Mouse (Mus musculus): ENCODE measurements at regions not wholly inside any gene's neighbourhood (a gene's known extent, or its start where the extent isn't known, plus 50 kb on each side); places are given as distances from the start of the nearest gene placed in this dataset.

DNA sequence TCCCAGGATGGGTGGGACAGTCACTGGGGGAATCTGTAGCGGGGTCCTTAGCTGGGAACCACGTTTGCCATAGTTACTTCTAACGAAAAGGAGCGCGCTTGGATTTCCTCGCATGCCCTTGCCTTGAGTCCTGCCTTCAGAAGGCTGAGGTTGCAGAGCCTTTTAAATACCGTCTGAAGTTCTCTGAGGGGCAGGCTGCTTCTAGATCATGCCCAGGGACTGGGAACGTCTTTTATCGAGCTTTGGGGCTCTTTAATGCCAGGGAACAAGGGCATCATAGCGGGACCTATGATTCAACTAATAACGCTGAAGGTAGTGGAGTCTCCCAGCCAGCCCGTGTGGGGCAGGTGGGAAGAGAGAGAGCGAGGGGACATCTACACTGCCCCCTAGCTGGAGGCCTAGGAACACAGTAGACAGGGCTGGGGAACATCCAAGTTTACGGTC lies 369.1 kb downstream of the Vrk1 start:
- Histone ChIP-seq H3K9ac (replicated peaks; ENCODE audit: low read length) (no peak overlapping the region), H3K27me3 (ENCODE audit: insufficient read depth, low read length) (0 out of 2 replicates have a peak, but pooled peaks cover 4% of the 10 kb centered on the region), H3K36me3 (ENCODE audit: insufficient read depth, low read length) (no peaks in the 10 kb centered on the region), H3K4me2 (ENCODE audit: low read depth, low read length) (peak overlapping the region; percentile 53), H3K4me3 (ENCODE audit: low read length) (peak overlapping the region; percentile 24), H3K9me3 (ENCODE audit: low read length) (no peaks in the 10 kb centered on the region), H3K4me1 (ENCODE audit: insufficient read depth, low read length) (0 out of 2 replicates have a peak, but pooled peaks cover 4% of the 10 kb centered on the region), H3K27ac (no peak overlapping the region)
- 2% methylated on average over 14 of the region's 14 CpGs for WGBS
- TF ChIP-seq CTCF (IDR thresholded peaks at IDR 0.05; ENCODE audit: low read depth), result peak; percentile 77
- ATAC-seq, result peak; percentile 74; the same call in 1 of the 2 replicates
- peak; percentile 64 for DNase-seq (ENCODE audit: low spot score)

DNA sequence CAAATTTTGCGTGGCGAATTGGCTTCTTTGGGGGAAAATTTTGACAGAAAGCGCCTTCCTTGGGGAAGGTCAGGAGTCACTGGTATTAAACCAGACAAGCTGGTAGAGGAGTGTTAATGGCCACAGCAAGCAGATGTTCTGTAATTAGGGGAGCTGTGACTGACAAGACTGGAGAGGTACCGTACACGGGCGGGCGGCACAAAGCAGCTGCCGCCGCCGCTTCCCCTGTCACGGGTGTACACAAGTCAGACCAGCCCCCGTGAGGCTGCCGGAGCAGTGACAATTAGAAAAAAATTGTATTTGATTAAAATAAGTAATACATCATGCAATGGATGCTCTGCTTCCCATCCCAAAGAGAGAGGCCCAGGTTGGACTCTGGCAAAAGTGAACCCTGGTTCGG lies 369.8 kb downstream of the Vrk1 start:
- H3K9ac ChIP-seq (replicated peaks; ENCODE audit: low read length), result no peak overlapping the region

DNA sequence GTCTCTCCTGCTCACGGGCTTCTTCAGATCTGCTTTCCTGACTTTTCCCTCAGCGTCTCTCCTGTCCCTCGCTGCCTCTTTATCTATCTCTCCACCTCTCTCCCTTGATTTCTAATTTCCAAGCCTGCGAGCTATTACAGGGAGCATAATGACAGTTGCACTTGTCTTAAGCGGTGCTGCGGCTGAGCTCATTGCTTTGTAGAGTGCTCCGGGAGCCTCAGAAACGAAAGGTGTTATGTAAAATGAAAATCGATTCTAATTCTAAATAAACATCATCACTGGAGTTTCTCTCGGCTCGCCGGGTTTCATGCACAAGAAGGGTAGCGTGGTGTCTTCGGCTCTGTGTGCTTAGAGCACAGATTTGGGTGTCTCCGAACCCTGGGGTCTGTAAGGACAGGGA lies 371.8 kb downstream of the Vrk1 start:
- H3K27me3 ChIP-seq (ENCODE audit: insufficient read depth, low read length), result 0 out of 2 replicates have a peak, but pooled peaks cover 4% of the 10 kb centered on the region
- WGBS, result 69% methylated on average over 15 of the region's 15 CpGs
- no peak overlapping the region for H3K4me3 ChIP-seq (ENCODE audit: low read length)
- H3K27ac ChIP-seq, result no peak overlapping the region
- no peak for TF ChIP-seq CTCF (IDR thresholded peaks at IDR 0.05; ENCODE audit: low read depth)
- DNase-seq (ENCODE audit: low spot score) (no peak), ATAC-seq (no peak)
- no peaks in the 10 kb centered on the region for H3K36me3 ChIP-seq (ENCODE audit: insufficient read depth, low read length)
- H3K9me3 ChIP-seq (ENCODE audit: low read length), result no peaks in the 10 kb centered on the region
- no peak overlapping the region for H3K4me2 ChIP-seq (ENCODE audit: low read depth, low read length)
- H3K4me1 ChIP-seq (ENCODE audit: insufficient read depth, low read length), result 0 out of 2 replicates have a peak, but pooled peaks cover 4% of the 10 kb centered on the region
- H3K9ac ChIP-seq (replicated peaks; ENCODE audit: low read length), result no peak overlapping the region

More for the DNA sequence above, 369.8 kb downstream of the Vrk1 start:
- Histone ChIP-seq H3K9me3 (ENCODE audit: low read length) (no peaks in the 10 kb centered on the region), H3K4me1 (ENCODE audit: insufficient read depth, low read length) (0 out of 2 replicates have a peak, but pooled peaks cover 4% of the 10 kb centered on the region), H3K36me3 (ENCODE audit: insufficient read depth, low read length) (no peaks in the 10 kb centered on the region), H3K4me3 (ENCODE audit: low read length) (no peak overlapping the region), H3K27me3 (ENCODE audit: insufficient read depth, low read length) (0 out of 2 replicates have a peak, but pooled peaks cover 4% of the 10 kb centered on the region), H3K27ac (no peak overlapping the region), H3K4me2 (ENCODE audit: low read depth, low read length) (no peak overlapping the region)
- WGBS, result 47% methylated on average over 14 of the region's 14 CpGs
- DNase-seq (ENCODE audit: low spot score) (no peak), ATAC-seq (no peak)
- no peak for TF ChIP-seq CTCF (IDR thresholded peaks at IDR 0.05; ENCODE audit: low read depth)

DNA sequence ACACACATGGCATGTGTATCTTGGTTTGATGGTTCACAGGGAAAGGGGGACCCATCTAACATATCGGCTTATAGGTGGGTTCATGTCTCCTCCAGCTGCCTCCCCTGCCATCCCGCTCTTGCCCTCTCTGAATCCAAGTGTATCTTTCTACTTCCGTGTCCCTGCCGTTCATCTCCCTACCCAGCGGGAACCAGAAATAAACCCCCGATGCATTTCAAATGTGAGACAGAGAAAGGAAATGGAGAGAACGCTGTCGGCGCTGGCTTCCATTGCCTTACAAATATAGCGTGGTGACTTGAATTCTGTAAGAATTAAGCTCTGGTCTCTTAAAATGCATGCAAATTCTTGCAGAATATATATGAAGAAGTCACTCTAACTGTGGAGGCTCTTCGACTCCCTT lies 379.2 kb downstream of the Vrk1 start:
- WGBS, result 89% methylated on average over 11 of the region's 11 CpGs
- Histone ChIP-seq H3K4me3 (ENCODE audit: low read length) (no peak overlapping the region), H3K27me3 (ENCODE audit: insufficient read depth, low read length) (no peaks in the 10 kb centered on the region), H3K27ac (no peak overlapping the region), H3K4me1 (ENCODE audit: insufficient read depth, low read length) (no peaks in the 10 kb centered on the region), H3K9me3 (ENCODE audit: low read length) (no peaks in the 10 kb centered on the region), H3K4me2 (ENCODE audit: low read depth, low read length) (no peak overlapping the region), H3K36me3 (ENCODE audit: insufficient read depth, low read length) (no peaks in the 10 kb centered on the region), H3K9ac (replicated peaks; ENCODE audit: low read length) (no peak overlapping the region)
- ATAC-seq (no peak), DNase-seq (ENCODE audit: low spot score) (no peak)
- no peak for TF ChIP-seq CTCF (IDR thresholded peaks at IDR 0.05; ENCODE audit: low read depth)

DNA sequence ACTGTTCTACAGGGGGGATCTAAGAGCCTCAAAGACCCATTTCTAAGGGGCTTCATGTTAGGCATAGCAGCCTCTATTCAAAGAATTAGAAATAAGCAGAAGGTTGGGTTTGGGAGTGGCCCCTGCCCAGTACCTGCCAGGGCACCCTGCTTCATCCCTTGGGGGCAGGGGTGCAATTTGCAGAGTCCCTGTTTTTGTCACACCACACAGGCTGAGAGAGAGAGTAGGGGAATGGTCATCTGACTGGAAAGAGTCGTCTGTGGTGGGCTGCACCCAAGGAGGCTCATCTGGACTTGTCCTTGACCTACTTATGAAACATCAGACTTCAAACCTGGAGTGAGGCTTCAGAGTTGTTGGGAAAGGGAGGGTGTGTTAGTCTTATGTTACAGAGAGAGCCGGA lies 382.3 kb downstream of the Vrk1 start:
- Histone ChIP-seq H3K4me2 (ENCODE audit: low read depth, low read length) (no peak overlapping the region), H3K4me3 (ENCODE audit: low read length) (no peak overlapping the region), H3K9ac (replicated peaks; ENCODE audit: low read length) (no peak overlapping the region), H3K27me3 (ENCODE audit: insufficient read depth, low read length) (no peaks in the 10 kb centered on the region), H3K4me1 (ENCODE audit: insufficient read depth, low read length) (no peaks in the 10 kb centered on the region), H3K27ac (no peak overlapping the region), H3K36me3 (ENCODE audit: insufficient read depth, low read length) (no peaks in the 10 kb centered on the region), H3K9me3 (ENCODE audit: low read length) (no peaks in the 10 kb centered on the region)
- TF ChIP-seq CTCF (IDR thresholded peaks at IDR 0.05; ENCODE audit: low read depth), result no peak
- DNase-seq (ENCODE audit: low spot score) (no peak), ATAC-seq (no peak)
- 84% methylated on average over 2 of the region's 2 CpGs for WGBS

DNA sequence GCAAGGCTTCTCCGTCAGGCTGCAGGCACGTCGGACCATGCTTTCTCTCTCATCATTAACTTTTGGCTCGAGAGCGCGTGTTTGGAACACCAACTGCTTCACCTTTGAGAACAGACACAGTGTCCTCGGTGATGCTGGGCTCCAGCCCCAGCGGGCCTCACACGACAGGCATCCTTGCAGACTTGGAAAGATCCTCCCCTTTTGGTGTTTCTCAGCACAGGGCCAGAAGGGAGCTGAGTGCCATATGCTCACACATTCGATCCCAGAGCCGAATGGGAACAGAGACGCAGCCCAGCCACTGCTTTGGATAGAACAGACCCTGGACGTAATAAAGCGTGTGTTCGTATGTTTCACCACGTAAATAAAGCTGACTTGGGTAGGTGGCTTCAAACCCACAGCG lies 389.1 kb downstream of the Vrk1 start:
- Histone ChIP-seq H3K9ac (replicated peaks; ENCODE audit: low read length) (no peak overlapping the region), H3K4me3 (ENCODE audit: low read length) (no peak overlapping the region), H3K9me3 (ENCODE audit: low read length) (no peaks in the 10 kb centered on the region), H3K4me2 (ENCODE audit: low read depth, low read length) (no peak overlapping the region), H3K36me3 (ENCODE audit: insufficient read depth, low read length) (no peaks in the 10 kb centered on the region), H3K27me3 (ENCODE audit: insufficient read depth, low read length) (no peaks in the 10 kb centered on the region), H3K4me1 (ENCODE audit: insufficient read depth, low read length) (no peaks in the 10 kb centered on the region), H3K27ac (no peak overlapping the region)
- no peak for TF ChIP-seq CTCF (IDR thresholded peaks at IDR 0.05; ENCODE audit: low read depth)
- DNase-seq (ENCODE audit: low spot score), result no peak
- WGBS, result 68% methylated on average over 17 of the region's 17 CpGs
- no peak for ATAC-seq

DNA sequence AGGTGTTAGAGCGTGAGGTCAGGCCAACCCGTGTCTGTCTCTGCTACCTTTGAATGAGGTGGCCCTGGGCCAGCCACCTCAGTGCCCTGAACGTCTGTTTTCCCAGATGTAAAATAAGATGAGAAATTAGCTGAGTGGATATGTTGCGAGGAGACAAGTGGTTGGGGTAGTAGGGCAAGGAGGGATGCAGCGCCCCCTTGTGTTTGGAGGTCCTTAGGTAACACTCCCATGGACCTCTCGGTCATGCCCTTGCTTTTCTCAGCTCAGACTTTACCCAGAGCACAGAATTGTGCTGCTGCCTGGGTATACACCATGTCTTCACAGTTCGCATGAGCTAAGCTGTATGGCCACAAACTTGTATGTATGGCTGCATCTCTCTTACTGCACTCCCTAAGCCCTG lies 401.0 kb downstream of the Vrk1 start:
- Histone ChIP-seq H3K9ac (replicated peaks; ENCODE audit: low read length) (no peak overlapping the region), H3K4me1 (ENCODE audit: insufficient read depth, low read length) (no peaks in the 10 kb centered on the region), H3K27me3 (ENCODE audit: insufficient read depth, low read length) (no peaks in the 10 kb centered on the region), H3K9me3 (ENCODE audit: low read length) (no peaks in the 10 kb centered on the region), H3K4me3 (ENCODE audit: low read length) (no peak overlapping the region), H3K4me2 (ENCODE audit: low read depth, low read length) (no peak overlapping the region), H3K27ac (no peak overlapping the region), H3K36me3 (ENCODE audit: insufficient read depth, low read length) (no peaks in the 10 kb centered on the region)
- WGBS, result 87% methylated on average over 7 of the region's 7 CpGs
- ATAC-seq (no peak), DNase-seq (ENCODE audit: low spot score) (no peak)
- peak; percentile 13 for TF ChIP-seq CTCF (IDR thresholded peaks at IDR 0.05; ENCODE audit: low read depth)

All from hindbrain, postnatal 0 days (tissue).